Mouse (Mus musculus) retina, adult 2 months (tissue): ENCODE measurements around the gene Dars.
"Not testable (repeated sequence)": the region's sequence is repeated elsewhere in the genome, so short reads cannot be mapped to it uniquely, and the experiment has no call there.

Source experiments
- DNase-seq: peaks from one replicate; pipeline ENCODE4 v3.0.0-alpha.2; 2012; ENCODE audit warnings: low read depth, low spot score

Dars gene

DNA sequence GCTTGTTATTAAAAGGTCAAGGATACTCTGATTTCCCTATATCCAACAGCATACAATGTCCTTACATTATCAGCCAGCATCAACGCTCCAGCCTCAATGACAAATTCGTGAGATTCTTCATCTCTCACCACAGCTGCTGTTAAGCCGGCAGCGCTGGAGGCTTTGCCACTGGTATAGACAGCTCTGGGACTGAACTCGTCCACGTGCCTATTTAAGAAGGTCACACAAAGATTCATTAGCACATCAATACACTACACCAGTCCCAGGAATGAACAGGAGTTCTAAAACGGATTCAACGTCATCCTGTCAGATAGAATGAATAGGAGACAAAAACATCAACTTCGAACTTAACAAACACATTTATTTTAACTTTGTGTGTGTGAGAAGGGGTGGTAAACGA lies 72.9 kb downstream of the Dars start:
- DNase-seq: no peak

DNA sequence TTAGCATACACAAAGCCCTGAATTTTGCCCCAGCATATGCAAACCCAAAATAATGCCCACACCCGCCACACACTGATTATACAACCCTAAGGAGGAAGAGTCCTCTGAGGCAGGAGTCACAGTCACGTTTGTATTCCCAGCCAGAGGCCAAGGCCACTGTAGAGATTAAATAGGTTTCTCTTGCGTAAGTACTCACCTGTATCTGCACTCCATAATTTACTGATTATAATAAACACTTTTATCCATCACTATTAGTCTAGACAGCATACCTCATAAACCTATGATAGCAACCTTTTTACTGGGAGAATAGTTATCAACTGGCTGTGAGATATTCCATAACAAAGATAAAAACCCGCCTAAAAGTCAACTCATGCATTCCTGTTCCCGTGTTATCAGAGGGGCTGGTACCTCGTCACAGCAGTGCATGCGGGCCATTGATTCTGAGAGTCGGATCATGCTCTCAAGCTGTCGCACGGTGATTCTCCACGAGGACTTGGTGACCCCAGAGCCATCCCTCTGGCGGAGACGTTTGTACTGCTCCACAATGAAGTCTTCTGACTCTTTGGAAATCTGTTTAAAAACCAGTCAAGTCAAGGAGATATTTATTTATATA lies 79.4 kb downstream of the Dars start:
- DNase-seq: no peak

DNA sequence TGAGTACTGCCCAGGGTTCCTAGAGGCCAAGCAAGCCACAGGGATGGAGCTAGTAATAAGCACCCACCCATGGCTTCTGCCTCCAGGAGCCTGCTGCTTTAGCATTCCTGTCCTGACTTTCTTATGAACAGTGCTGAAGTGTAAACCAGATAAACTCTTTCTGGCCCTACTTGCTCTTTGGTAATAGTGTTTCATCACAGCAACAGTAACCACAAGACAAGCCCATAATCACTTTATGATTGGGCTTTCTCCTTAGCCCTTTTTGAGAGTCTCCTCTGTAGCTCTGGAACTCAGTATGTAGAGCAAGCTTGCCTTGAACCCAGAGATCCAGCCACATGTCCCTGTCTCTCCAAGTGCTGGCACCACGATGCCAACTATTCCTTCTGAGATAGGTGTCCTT lies 86.9 kb downstream of the Dars start:
- no peak for DNase-seq

DNA sequence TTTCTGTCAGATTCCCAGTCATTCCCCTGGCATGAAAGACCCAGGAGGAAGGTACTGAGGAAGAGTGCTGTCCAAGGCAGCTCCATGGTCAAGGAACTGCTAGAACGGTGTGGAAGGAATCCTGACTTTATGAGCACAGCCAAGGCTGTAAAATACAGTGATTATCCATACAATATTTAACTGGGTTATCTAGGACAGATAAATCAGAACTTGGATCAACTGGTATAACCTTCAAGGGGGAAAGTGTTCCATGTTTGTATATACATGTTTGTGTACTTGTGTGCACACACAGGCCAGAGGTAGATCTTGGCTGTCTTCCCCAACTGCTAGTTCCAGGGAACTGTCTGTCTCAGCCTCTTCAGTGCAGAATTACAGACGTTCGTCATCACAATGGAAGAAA lies 89.0 kb downstream of the Dars start, which contains the start of gene Lct:
Lct (minus strand) TSS at position 101 of the 400 bp plus-strand sequence.
- no peak for DNase-seq

DNA sequence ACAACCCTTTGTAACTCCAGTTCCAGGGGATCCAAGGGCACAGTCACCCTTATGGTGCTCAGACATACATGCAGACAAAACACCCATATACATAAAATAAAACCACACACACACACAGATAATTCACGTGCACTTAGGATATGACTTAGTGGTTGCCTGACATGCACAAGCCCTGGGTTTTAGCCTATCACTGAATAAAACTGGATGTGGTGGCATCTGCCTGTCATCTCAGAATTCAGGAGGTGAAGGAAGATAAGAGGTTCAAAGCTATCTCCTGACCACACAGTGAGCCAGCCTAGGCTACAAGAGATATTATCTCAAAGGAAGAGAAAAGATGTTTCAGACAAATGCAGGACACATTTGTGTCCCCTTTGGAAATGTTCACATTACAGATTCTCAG lies 90.0 kb downstream of the Dars start:
- no peak for DNase-seq

DNA sequence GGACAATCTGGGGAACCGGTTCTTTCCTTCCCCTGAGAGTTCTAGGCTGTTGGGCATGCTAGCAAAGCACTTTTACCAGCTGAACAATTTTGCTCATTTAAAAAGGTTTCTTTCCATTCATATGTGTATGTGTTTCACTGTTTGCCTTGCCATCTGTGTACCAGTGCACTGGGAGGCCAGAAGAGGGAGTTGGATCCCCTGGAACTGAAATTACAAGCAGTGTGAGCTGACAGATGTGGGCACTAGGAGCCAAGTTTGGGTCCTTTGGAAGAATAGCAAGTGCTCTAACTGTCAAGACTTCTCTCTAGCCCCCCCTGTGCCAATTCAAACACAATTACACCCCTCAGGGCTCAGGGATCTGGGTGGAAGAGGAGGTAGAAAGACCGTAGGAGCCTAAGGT lies 92.4 kb downstream of the Dars start:
- no peak for DNase-seq

DNA sequence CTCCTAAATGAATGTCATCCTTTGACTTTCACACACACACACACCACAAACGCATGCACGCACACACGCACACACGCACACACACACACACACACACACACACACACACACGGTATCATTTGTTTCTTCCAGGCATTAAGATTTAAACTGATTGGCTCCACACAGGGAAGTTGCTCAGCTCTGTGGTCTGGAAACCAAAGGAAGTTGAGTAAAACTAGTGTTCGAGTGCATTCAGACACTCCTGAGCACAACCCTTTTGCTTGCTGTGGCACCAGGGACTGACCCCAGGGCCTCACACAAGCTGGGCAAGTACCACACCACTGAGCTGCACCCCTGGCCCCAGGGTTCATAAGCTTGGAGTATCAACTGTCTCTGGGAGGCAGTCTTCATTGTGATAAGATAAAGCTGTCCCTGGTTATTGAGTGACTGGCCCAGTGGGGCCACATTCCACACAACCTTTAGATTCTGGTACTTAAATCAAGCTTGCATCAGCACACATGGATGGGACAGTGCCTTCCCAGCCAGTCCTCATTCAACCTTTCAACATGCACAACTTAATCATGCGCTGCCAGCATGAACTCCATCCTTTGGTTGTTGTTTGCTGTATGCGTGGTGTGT lies 94.0 kb downstream of the Dars start:
- DNase-seq: no peak

DNA sequence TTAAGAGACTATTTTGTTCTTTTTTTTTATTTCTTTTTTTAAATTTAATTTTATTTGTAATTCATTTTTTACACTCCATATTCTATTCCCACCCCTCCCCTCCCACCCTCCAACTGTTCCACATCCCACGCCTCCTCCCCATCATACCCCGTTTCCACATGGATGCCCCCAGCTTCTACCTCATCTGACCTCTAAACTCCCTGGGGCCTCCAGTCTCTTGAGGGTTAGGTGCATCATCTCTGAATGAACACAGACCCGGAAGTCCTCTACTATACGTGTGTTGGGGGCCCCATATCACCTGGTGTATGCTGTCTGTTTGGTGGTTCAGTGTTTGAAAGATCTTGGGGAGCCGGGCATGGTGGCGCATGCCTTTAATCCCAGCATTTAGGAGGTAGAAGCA lies 97.9 kb downstream of the Dars start:
- not testable (repeated sequence) for DNase-seq

DNA sequence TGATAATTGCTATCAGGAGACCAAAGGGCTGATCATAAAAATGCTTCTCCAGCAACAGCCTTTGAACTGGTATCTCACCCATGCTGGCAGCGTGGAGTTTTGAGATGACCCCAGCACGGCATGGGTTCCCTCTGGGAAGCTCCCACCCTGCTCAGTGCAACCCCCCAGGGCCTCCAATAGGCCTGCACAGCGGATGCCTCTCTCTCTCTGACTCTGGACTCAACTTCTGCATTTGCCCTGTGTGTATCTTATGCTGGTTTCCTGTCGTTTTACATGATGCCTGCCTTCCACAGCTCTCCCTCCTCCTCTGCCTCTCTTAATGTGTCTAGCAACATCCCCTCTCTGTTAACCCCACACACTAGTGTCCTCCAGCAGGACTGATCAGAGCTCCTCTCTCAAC lies 102.5 kb downstream of the Dars start:
- DNase-seq: no peak
